Mouse (Mus musculus) midbrain, embryonic 11.5 days (tissue): Measurements from ENCODE around the gene Prkar1b. TPM values are rescaled to one million over a fixed set of nuclear protein-coding genes. Genes with fewer than 3 reads are reported as not detected.

Experiments
- ATAC-seq: fragments of 200-750 bp; cut with Nextera tagmentation; 2 replicates; pipeline ENCODE4 v1.8.0; 2017; ENCODE audit warnings: moderate TSS enrichment, moderate library complexity; ENCODE audit not compliant: low FRiP score
- DNase-seq: peaks from one replicate; pipeline ENCODE4 v3.0.0; 2015; ENCODE audit warnings: low spot score; ENCODE audit errors: missing footprints
- H3K27ac ChIP-seq: fragments of 300-500 bp; sonication (generic); 2 replicates; pipeline ENCODE4 v1.5.1; 2014; ENCODE audit warnings: low read depth, low read length
- H3K27me3 ChIP-seq: fragments of 300-500 bp; sonication (generic); 2 replicates; pipeline ENCODE4 v1.6.1; 2014; ENCODE audit warnings: mild to moderate bottlenecking, low read length, moderate library complexity, mixed read lengths; ENCODE audit not compliant: control insufficient read depth, insufficient read depth
- H3K36me3 ChIP-seq: fragments of 300-500 bp; sonication (generic); 2 replicates; pipeline ENCODE4 v1.6.1; 2014; ENCODE audit warnings: mild to moderate bottlenecking, low read length, moderate library complexity, mixed read lengths; ENCODE audit not compliant: control insufficient read depth, insufficient read depth
- H3K4me1 ChIP-seq: fragments of 300-500 bp; sonication (generic); 2 replicates; pipeline ENCODE4 v1.6.1; 2014; ENCODE audit warnings: low read length; ENCODE audit not compliant: control insufficient read depth, insufficient read depth
- H3K4me2 ChIP-seq: fragments of 300-500 bp; sonication (generic); 2 replicates; pipeline ENCODE4 v1.6.1; 2014; ENCODE audit warnings: mild to moderate bottlenecking, moderate library complexity
- H3K4me3 ChIP-seq: fragments of 300-500 bp; sonication (generic); 2 replicates; pipeline ENCODE4 v1.5.1; 2014; ENCODE audit warnings: low read depth, low read length
- H3K9ac ChIP-seq: fragments of 300-500 bp; sonication (generic); 2 replicates; pipeline ENCODE4 v1.6.1; 2014; ENCODE audit warnings: low read length
- H3K9me3 ChIP-seq: fragments of 300-500 bp; sonication (generic); 2 replicates; pipeline ENCODE4 v1.6.1; 2016; ENCODE audit warnings: low read length; ENCODE audit not compliant: control insufficient read depth
- WGBS: fragments of 180-500 bp; shearing (Covaris S2); extraction: QIAGEN DNeasy Blood & Tissue Kit; methylation state at CpG from one replicate; pipeline ENCODE4 v1.1.7; 2014; 5-methylcytosine and 5-hydroxymethylcytosine counted together
- polyA plus RNA-seq: library from polyadenylated mRNA; unstranded; fragments of >200 nt; fragmentation: Nextera tagmentation; extraction: Ambion mirVana; gene quantifications from 2 replicates; pipeline ENCODE4 v1.2.1, GENCODE M21; 2014

Gene Prkar1b
- polyA plus RNA-seq, 1 experiment from 2014 or later, result 20.2 TPM

DNA sequence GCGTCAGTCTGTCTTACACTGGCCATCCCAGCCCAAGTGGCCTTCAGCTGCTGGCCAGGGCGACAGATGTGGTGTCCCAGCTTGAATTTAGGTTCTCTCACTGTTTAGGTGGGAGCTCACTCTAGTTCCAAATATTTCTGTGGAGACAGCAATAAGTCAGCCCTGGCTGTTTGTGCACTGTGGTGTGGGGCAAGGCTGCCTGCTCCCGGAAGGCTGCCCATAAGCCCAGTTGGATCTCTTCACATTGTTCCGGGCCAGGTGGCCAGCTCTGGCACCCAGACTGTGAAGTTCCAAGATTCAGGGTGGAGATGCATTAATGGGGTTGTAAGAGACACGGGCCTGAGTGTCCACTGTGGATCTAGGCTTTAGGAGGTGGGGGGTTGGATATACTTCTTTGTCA, 76.9 kb downstream of the Prkar1b start:
- Histone ChIP-seq H3K4me2 (no peak overlapping the region), H3K4me3 (no peak overlapping the region), H3K9me3 (no peaks in the 10 kb centered on the region), H3K27me3 (no peaks in the 10 kb centered on the region), H3K36me3 (no peaks in the 10 kb centered on the region), H3K9ac (no peak overlapping the region), H3K27ac (no peak overlapping the region), H3K4me1 (no peaks in the 10 kb centered on the region)
- WGBS, result 85% methylated on average over 5 of the region's 5 CpGs
- no peak for ATAC-seq
- DNase-seq, result no peak

DNA sequence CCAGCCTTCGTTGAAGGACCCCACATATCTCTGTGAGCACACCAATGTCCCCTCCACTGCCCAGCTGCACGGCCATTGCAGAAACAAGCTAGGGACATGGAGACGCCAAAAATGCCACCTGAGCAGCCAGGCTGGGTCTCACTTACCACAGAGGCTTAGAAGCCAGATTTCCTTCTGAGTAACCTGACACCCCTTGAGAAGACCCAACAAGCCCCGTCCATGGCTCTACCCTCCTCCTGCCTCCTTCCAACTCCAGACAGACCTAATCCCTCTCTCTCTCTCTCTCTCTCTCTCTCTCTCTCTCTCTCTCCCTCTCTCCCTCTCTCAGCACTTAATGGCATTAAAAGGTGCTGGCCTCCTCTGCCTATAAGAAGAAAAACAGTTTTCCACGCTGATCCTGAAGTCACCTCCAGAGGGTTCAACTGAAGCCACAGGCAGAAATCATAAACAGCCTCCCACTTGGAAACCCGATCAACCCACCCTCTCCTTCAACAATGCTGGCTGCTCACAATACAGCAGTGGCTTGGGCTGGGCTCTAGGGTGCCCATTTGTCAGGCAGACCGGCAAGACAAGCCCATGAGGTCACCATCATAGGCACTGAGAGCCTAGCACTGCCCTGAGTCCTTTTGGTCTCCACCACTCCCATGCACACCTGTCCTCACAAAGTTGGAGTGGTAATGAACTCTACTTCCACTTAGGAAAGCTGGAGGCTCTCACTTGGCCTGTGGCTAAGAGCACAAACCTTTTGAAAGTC, 82.8 kb downstream of the Prkar1b start:
- no peak overlapping the region for H3K27ac ChIP-seq
- no peak overlapping the region for H3K9ac ChIP-seq
- no peak for ATAC-seq
- no peaks in the 10 kb centered on the region for H3K4me1 ChIP-seq
- no peak overlapping the region for H3K4me2 ChIP-seq
- no peaks in the 10 kb centered on the region for H3K9me3 ChIP-seq
- WGBS, result 54% methylated on average over 7 of the region's 7 CpGs
- no peaks in the 10 kb centered on the region for H3K36me3 ChIP-seq
- H3K4me3 ChIP-seq, result no peak overlapping the region
- no peak for DNase-seq
- H3K27me3 ChIP-seq, result no peaks in the 10 kb centered on the region

DNA sequence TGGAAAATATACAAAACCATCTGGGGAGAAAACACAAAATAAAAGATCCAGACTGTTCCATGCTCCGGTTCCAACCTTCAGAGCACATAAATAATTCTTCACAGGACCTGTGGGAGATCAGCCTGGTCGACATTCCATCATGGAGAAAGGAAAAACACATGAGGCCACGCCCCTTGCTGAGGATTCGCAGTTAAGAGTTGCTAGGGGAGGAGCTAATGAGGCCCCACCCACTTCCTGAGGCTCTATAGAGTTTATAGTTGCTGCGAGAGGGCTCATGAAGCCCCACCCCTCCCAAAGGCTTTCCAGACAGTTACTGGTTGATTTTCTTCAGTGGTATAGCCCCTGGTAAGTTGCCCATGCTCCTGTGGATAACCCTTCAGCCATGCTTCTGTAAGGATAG, 85.2 kb downstream of the Prkar1b start:
- ATAC-seq, result no peak
- Histone ChIP-seq H3K9me3 (no peaks in the 10 kb centered on the region), H3K36me3 (no peaks in the 10 kb centered on the region), H3K27ac (no peak overlapping the region), H3K4me3 (no peak overlapping the region), H3K9ac (no peak overlapping the region), H3K4me1 (no peaks in the 10 kb centered on the region), H3K4me2 (no peak overlapping the region), H3K27me3 (no peaks in the 10 kb centered on the region)
- DNase-seq, result no peak
- 72% methylated on average over 5 of the region's 5 CpGs for WGBS

DNA sequence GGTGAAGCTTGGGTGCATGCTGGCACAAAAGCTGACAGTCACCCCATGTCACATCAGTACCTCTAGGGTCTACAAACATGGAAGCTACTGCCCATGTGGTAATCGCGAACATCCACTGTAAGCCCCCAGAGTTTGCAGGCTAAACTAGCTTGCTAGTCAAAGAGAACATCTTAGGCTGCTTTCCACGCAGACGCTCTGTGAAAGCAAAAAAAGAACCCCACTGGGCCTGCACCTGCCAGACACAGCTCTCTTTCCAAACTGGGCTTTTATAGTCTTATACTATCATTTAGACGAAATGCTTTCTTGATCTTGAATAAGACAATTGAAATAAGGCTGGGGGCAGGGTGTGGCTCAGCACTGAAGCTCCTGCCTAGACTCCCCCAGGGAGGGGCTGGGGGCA, 88.1 kb downstream of the Prkar1b start:
- Histone ChIP-seq H3K4me3 (no peak overlapping the region), H3K27me3 (no peaks in the 10 kb centered on the region), H3K9ac (no peak overlapping the region), H3K36me3 (no peaks in the 10 kb centered on the region), H3K4me2 (no peak overlapping the region), H3K4me1 (no peaks in the 10 kb centered on the region), H3K9me3 (no peaks in the 10 kb centered on the region), H3K27ac (no peak overlapping the region)
- whole genome bisulfite sequencing, result 79% methylated on average over 5 of the region's 5 CpGs
- DNase-seq (no peak), ATAC-seq (no peak)

DNA sequence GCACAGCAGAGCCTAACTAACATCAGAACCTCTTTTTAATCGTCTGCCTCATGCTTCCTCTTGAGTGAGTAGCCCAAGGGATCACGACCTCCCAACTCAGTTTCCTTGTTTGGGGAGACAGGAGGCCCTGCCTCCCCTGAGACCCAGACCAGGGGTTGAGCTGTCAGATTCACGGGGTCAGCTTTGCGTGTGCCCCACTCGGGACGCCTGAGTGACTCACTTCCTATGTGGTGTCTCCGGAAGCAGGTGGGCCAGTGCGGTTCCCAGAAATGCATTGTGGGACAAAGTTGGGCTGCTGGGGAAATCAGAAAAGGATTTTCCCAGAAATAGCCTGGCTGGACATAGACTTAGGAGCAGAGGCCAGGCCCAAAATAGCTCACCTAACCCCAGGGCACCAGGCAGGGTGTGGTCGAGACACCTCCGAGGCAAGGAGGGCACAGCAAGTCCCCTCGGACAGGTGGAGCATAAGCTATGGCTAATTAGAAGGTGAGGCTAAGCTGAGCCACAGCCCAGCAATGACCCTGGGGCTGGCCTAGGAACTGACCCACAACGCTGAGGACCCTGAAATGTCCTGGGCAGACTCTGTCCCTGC, 89.2 kb downstream of the Prkar1b start:
- no peaks in the 10 kb centered on the region for H3K4me1 ChIP-seq
- WGBS, result 85% methylated on average over 12 of the region's 12 CpGs
- no peaks in the 10 kb centered on the region for H3K9me3 ChIP-seq
- no peak overlapping the region for H3K4me3 ChIP-seq
- ATAC-seq, result no peak
- H3K4me2 ChIP-seq, result no peak overlapping the region
- H3K9ac ChIP-seq, result no peak overlapping the region
- no peaks in the 10 kb centered on the region for H3K27me3 ChIP-seq
- no peak overlapping the region for H3K27ac ChIP-seq
- no peak for DNase-seq
- H3K36me3 ChIP-seq, result no peaks in the 10 kb centered on the region

DNA sequence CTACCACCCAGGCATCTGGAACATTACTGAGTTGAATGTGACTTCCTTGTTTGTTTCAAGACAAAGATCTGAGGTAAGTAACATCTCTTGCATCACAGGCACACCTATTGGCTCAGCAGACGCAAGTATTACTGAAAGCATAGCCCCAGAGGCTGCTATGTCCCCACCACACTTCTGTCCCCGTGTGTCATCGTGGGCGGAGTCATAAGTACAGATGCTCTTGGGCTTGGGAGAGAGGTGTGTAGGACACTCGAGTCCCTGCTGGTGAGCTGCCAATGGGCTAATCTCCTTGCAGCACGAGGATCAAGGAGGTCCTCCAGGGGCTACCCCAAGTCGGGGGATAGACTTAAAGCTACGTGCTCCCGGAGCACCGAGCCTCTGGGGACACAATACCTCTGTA, 96.6 kb downstream of the Prkar1b start:
- Histone ChIP-seq H3K9me3 (no peaks in the 10 kb centered on the region), H3K4me1 (no peaks in the 10 kb centered on the region), H3K9ac (no peak overlapping the region), H3K4me2 (no peak overlapping the region), H3K27me3 (no peaks in the 10 kb centered on the region), H3K27ac (no peak overlapping the region), H3K4me3 (no peak overlapping the region), H3K36me3 (no peaks in the 10 kb centered on the region)
- no peak for DNase-seq
- 85% methylated on average over 10 of the region's 10 CpGs for WGBS
- no peak for ATAC-seq

DNA sequence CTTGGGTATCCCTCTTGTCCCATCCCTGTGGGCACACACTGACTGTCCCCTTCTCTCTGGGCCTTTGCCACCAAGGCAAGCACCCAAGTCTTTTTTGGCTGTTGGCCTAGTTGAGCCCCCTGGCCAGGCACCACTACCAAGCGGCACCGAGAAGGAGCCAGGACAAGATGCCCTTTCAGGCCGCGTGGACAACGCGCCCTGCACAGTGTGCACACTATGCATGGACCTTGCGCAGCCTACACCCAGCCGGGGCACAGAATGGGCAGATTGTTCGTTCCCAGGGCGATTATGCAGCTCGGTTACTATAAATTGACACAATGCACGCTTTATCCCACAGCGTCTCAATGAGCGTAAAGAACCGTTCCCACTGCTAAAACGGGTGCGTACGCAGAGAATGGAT, 98.5 kb downstream of the Prkar1b start:
- ATAC-seq (no peak), DNase-seq (no peak)
- Histone ChIP-seq H3K4me1 (no peaks in the 10 kb centered on the region), H3K27ac (no peak overlapping the region), H3K4me3 (no peak overlapping the region), H3K9me3 (no peaks in the 10 kb centered on the region), H3K36me3 (no peaks in the 10 kb centered on the region), H3K4me2 (no peak overlapping the region), H3K27me3 (no peaks in the 10 kb centered on the region), H3K9ac (no peak overlapping the region)
- 93% methylated on average over 18 of the region's 18 CpGs for WGBS

DNA sequence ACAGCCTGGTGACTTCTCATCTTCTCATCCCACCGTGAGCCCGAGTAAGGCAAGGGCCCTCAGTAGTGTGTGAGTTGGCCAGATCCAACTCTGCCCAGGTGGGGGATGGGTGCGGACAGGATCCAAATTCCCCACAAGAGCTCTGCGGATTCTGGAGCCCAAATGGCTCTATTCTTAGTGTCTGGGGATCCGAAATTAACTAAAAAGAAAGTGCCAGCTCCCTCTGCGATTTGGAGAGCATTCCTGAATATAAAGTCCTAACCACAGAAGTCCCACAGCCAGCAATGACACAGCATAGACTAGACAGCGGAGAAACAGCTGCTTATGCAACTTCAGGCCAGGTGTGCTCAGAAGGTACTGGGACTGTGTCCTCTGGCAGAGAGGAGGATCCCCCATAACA, 100.4 kb downstream of the Prkar1b start:
- no peaks in the 10 kb centered on the region for H3K27me3 ChIP-seq
- DNase-seq (no peak), ATAC-seq (no peak)
- H3K36me3 ChIP-seq, result no peaks in the 10 kb centered on the region
- no peak overlapping the region for H3K4me2 ChIP-seq
- H3K9ac ChIP-seq, result no peak overlapping the region
- no peak overlapping the region for H3K4me3 ChIP-seq
- H3K4me1 ChIP-seq, result no peaks in the 10 kb centered on the region
- 89% methylated on average over 7 of the region's 7 CpGs for WGBS
- no peak overlapping the region for H3K27ac ChIP-seq
- H3K9me3 ChIP-seq, result no peaks in the 10 kb centered on the region

DNA sequence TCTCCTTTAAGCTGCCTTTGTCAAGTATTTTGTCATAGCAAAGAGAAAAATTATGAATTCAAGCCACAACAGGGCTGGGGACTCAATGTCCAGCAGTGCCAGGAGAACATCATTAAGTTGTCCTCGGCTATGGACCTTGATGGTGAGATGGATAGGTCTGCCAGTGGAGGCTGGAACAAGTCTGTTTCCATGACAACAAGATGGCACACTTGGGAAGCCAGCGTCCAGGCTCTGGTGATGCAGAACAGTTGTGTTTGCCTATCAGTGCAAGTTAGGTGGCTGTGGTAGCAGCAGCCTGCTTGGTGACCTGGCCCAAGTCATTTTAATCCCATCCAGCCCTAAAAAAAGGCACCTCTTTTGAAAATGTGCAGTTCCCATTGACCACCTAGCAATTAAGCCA, 102.6 kb downstream of the Prkar1b start:
- DNase-seq (no peak), ATAC-seq (no peak)
- H3K4me2 ChIP-seq, result no peak overlapping the region
- no peaks in the 10 kb centered on the region for H3K36me3 ChIP-seq
- no peak overlapping the region for H3K9ac ChIP-seq
- no peak overlapping the region for H3K27ac ChIP-seq
- H3K4me3 ChIP-seq, result no peak overlapping the region
- 52% methylated on average over 2 of the region's 2 CpGs for WGBS
- no peaks in the 10 kb centered on the region for H3K9me3 ChIP-seq
- H3K4me1 ChIP-seq, result no peaks in the 10 kb centered on the region
- H3K27me3 ChIP-seq, result no peaks in the 10 kb centered on the region
